Mouse (Mus musculus) liver, embryonic 14 days (tissue): Measurements from ENCODE around the gene Plppr4. TPM values are rescaled to one million over a fixed set of nuclear protein-coding genes. Genes with fewer than 3 reads are reported as not detected.

Source experiments
- polyA plus RNA-seq: library from polyadenylated mRNA; depleted of rRNA; stranded (reverse); fragments of >200 nt; gene quantifications from 2 replicates; pipeline ENCODE4 v1.2.3, GENCODE M21; 2012; rRNA removed

Gene Plppr4
- polyA plus RNA-seq, result 0.01 and 0.02 TPM in 2 replicates

GRCm38 (mm10) chr3:117360528-117360927 lies at the start of gene Plppr4:
Plppr4 (minus strand) TSS chr3:117360876.

Other genes with a start within 250 kb of the Plppr4 start
- 0.01 and 0.02 TPM in 2 replicates for gene Plppr5, start 214.0 kb upstream of the Plppr4 start, polyA plus RNA-seq